Mouse (Mus musculus) bone marrow, adult 2 months (tissue): ENCODE data around the gene Hmces.

Experiments
- CTCF ChIP-seq: fragments of 200-500 bp; IDR thresholded peaks from 2 replicates; pipeline ENCODE4 v1.5.1; 2011; ENCODE audit warnings: low read length, control low read depth; ENCODE audit not compliant: control insufficient read depth, insufficient read depth
- POLR2A ChIP-seq: fragments of 200-500 bp; IDR thresholded peaks from 2 replicates; pipeline ENCODE4 v1.6.1; 2011; ENCODE audit warnings: low read depth, mild to moderate bottlenecking, control low read depth, low read length, borderline replicate concordance; ENCODE audit not compliant: control insufficient read depth

DNA sequence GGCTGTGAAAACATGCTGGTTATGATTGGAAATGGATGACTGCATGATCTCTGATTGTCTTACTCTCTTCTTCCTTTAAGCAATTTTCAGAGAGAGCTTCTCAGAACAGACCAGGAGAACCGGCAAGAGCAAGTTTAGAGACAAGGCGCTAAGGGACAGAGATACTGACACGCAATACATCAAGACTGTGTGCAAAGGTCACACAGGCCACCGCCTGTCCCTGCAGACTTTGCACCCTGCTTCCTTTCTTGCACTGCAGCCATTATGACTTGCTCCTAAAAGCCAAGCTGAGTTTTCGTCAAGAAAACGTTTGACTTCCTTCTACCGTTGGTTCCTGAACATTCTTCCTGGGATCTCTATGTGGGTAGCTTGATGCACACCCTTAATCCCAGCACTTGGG lies 38.2 kb upstream of the Hmces start:
- no peak for TF ChIP-seq CTCF
- no peak for TF ChIP-seq POLR2A
